Mouse (Mus musculus): ENCODE results near the gene Ryr3. TPM values are rescaled to one million over a fixed set of nuclear protein-coding genes. Genes with fewer than 3 reads are reported as not detected.

Gene Ryr3
- total RNA-seq, 2 experiments from 2014 or later, result 0.69 to 2.1 TPM

DNA sequence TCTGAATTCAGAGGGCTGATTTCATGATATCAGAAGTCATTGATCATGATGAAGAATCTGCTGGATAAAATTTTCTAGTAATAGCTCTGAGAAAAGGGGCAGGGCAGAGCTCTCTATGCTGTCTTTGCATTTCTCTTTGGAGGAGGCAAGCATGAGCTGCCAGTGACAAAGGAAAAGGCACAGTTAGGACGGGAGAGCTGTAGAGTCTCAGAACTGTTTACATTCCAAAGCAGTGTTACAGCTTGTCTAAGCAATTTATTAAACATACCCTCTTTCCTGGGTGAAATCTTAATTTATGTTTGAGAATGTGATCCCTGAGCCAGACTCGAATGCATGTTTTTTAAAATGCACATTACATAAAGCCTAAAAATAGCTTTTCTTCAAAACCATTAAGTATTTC lies 435.3 kb downstream of the Ryr3 start:
- DNase-seq, result no peak

DNA sequence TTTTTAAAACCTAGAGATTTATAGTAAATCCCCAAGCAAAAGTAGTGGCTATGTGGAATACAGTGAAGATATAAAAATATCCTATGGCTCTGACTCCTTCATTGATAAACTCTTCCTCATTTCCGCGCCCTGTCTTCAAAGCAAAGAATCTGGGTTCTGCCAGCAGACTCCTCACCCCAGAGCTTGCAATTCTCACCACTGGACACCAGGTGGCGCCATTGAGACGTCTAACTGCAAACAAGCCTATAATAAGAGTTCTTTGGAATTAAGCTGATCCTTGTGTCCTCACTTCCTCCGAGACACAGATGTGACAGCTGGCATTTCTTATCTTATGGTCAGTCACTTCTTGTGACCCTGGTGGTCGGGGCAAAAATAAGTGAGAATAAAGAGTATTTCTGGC lies 442.1 kb downstream of the Ryr3 start:
- DNase-seq, result peak; percentile 35 to 79

GRCm38 (mm10) chr2:112767665-112768064 lies 449.2 kb downstream of the Ryr3 start:
- DNase-seq, result no peak

DNA sequence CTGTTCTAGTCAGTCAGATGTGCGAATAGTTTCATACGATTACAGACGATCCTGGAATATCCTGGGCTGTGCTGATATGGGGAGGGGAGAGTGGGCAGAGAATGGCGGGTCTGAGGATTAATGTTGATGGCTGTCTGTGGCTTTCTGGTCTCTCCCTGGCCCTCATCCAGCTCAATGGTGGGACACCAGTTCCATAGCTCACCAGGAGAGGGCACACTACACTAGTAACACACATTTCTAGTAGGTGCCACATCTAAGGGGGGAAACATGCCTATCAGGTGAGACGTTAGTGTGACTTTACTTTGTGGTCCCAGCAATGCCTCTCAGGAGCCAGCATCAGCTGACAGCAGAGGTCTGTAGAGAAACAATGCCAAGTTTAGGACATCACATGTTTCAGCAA lies 451.9 kb downstream of the Ryr3 start:
- DNase-seq, result peak; percentile 6 to 34

DNA sequence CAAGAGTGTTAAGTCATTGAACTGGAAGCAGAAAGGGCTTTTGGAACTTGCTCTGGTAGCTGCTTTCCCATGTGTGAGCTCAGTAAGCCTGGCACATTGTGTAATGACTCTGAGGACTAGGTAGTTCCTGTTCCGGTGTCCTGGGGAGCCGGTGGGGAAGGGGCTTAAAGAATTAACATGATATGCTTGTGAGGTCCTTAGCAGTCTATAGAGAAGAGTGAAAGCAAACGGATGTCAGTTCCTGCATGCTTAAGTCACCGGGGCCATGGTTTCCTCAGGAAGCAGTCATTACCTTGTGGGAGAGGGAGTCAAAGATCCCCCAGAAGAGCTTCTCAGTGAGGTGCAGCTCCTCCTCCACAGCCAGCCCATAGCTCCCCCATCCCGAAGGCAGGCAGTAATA lies 452.6 kb downstream of the Ryr3 start:
- no peak for DNase-seq

- DNase-seq, result no peak
These were observed 454.9 kb downstream of the Ryr3 start for GRCm38 (mm10) chr2:112762006-112762405.

- DNase-seq, result peak; percentile 11 to 31
These were observed 455.5 kb downstream of the Ryr3 start for GRCm38 (mm10) chr2:112761196-112761913.

GRCm38 (mm10) chr2:112760692-112761091 lies 456.2 kb downstream of the Ryr3 start:
- no peak for DNase-seq

- DNase-seq, result no peak
These were observed 457.2 kb downstream of the Ryr3 start for GRCm38 (mm10) chr2:112759678-112760077.

- no peak for DNase-seq
These were observed 458.2 kb downstream of the Ryr3 start for GRCm38 (mm10) chr2:112758732-112759131.

GRCm38 (mm10) chr2:112753316-112753715 lies 463.6 kb downstream of the Ryr3 start:
- no peak for DNase-seq

DNA sequence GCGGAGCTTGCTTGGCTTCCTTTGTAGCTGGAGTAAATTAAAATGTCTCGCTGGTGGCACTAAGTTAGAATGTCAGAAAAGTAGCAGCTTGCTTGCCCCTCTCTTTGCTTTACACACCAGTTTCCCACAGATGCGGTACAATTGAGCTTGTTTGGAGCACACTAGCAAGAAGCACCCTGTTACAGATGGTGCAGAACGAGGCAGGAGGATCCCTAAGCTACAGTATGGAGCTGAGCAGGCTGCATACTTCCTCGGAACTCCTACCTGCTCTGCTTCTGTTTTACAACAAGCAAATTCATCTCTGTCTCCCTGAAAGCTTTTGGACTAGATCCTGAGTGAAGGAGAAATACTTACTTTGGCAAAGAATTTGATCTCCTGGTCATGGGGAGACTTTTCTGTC lies 465.5 kb downstream of the Ryr3 start:
- no peak for DNase-seq

GRCm38 (mm10) chr2:112748532-112748931 lies 468.4 kb downstream of the Ryr3 start:
- DNase-seq, result no peak

DNA sequence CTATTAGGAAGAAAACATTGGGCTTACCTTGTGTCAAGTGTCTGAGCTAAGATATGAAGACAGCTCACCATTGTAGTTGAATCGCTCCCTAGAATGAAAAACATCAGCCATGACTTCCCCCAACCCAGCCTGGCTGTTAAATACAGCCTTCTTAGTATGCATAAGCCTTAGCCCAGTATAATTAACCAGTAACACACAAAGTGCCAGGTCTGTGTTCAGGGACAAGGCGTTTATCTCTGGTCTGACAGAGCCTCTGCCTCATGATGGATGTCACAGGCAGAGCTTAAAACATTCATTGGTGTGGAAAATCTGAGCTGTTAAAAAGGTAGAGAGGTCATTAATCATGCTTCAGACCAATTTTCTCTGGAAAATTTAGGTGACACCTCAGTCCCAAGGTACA lies 484.0 kb downstream of the Ryr3 start:
- DNase-seq, result no peak

DNA sequence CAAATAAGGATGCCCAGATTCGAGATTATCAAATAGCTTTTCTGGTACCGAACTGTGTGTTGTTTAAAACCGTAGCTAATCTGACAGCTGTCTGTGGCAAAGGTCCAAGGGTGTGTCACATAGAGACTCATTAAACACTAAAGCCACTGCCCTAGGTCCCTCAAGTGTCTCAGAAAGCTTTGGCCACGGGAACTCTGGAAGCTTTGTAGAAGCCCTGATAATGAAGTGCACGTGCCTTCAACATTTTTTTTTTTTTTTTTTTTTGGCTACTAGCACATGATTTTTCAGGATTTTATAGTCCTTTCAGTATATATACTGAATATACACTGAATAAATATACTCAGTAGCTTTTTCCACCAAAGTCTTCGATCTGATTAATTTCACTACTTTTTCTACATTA lies 489.1 kb downstream of the Ryr3 start:
- DNase-seq, result no peak

- no peak for DNase-seq
These were observed 495.7 kb downstream of the Ryr3 start for GRCm38 (mm10) chr2:112721217-112721616.

GRCm38 (mm10) chr2:112720715-112721114 lies 496.2 kb downstream of the Ryr3 start:
- DNase-seq, result no peak

GRCm38 (mm10) chr2:112714648-112715047 lies 502.2 kb downstream of the Ryr3 start:
- no peak for DNase-seq

DNA sequence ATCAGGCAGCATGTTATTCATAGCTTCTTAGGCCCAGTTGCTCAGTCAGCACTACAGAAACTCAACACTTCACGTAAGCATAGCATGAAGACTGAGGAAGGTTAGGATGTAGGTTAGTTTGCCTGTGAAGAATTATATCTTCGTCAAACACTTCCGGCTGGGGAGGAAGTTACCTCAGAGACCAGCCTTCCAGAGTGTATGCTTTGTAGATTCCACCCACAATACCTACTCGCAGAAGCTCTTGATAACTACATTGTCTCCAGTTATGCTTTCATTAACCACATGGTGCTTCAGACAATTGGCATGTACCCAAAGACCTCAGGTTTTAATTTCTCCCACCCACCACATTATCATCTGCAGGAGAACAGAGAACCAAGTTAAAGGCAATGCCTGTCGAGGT lies 535.1 kb downstream of the Ryr3 start:
- no peak for DNase-seq

DNA sequence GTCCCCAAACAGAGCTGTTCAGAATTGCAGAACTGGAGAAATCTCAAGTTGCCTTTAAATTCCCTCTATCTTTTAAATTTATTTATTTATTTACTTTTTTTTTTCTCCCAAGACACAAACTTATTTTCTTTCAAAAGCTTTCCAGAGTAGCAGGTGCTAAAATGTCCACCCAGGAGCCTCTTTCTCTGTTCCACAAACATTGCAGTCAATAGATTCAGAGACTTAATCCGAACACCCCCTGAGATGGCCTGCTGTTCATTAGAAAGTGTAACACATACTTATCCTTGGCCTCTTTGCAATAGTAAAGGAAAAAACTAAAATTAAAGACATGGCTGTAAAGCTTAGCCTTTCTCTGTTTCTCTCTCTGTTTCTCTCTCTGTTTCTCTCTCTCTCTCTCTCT lies 539.6 kb downstream of the Ryr3 start:
- no peak for DNase-seq

DNA sequence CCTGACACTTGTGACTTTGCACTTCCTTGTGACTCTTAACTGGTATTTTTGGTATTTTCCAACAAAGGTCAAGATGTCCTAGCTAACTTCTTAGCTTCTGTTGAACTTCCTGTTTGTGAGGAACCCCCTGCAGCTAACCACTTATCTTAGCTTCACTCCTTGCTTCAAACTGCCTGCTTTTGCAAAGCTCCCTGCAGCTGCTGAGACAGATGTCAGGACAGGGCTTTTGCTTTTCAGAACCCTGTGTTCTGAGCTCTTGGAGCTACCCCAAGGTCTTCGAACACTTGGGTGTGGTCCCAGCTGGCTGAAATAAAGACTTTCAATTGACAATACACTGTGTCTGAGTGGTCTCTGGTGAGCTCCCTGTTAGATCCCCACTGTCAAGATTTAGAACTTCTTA lies 540.2 kb downstream of the Ryr3 start:
- DNase-seq, result peak; percentile 38 to 59

DNA sequence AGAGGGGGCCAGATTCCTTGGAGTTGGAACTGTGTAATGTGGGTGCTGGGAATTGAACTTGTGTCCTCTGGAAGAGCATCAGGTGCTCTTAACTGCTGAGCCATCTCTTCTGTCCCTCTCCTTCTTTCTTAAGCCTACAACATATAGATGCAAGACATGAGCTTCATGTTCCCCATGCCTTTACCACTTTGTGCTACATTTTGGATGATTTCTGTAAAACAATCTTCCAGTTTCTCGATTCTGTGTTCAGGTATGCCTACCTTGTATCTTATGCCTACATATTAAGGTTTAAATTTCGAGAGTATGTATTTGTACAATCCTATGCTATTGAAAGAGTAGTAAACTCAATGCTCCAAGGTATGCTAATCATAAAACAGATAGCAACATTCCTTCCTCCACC lies 540.7 kb downstream of the Ryr3 start:
- no peak for DNase-seq

DNA sequence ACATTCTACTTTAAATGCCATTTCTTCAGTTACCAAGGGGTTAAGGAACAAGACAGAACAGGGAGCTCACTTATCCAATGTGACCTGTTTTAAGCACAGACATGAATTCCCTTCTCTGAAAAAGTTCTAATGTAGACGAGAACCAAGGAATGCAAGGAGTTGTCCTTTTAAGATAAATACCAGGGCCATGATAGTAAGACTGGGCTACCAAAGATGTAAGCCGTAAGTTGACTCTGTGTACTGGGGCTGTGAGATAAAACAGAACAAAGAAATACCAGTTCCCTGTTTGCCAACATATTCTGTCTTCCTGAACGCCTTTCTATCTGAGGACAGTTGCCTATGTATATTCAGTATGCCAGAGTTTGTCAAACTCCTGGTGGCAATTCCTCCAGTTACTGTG lies 547.4 kb downstream of the Ryr3 start:
- DNase-seq, result no peak

DNA sequence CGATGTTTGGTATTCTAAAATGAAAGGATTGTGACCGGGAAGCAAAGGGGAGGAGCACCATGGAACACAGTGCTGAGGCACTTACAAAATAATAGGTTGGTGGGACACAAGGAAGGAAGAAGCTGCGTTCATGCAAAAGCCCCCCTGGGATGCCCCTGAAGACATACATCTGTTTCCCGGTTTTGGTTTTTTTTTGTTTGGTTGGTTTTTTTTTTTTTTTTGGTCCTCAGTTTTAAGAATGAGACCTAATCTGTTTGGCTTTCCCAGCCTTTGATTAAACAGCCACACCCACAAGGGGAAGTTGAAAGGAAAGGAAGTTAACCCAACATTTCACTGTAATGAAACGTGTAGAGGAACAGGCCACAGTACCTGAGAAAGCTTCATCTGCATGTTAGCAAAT lies 560.8 kb downstream of the Ryr3 start:
- no peak for DNase-seq

DNA sequence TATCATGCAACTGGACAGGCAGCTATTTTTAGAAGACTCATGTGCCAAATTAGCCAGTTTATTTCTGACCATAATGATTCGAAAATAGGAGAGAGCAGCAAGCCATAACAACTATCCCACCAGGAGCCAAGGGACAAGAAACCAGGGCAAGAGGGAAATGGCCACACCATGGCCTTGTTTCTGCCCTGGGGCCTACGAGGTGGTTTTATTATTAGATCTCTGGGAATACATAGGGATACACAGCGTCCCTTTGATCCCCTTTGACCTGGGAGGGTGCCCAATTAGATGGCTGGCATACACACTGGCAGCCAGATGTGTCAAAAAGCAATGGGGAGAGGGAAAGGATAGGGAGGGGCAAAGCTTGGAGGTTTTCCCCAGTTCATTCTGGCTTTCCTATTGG lies 563.1 kb downstream of the Ryr3 start:
- peak; percentile 37 to 56 for DNase-seq
